In the genomic region with DNA sequence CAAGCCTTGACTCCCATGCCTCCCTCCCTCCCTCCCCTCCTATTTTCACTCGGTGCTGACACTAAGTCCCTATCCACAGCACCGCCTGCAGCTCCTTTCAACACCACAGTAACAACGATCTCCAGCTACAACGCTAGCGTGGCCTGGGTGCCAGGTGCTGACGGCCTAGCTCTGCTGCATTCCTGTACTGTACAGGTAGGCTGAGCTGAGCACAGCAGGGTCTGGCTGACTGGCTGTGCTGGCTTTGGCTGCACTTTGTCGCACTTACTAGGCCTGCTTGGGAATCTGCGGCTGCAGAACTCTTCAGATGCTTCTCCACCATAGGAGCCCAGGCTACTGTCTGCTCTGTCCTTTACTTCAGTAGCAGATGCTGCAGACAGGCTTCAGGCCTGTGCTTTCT, we compare ENCODE assay signal across 16 mouse cellular contexts. TPM values are rescaled to one million over a fixed set of nuclear protein-coding genes. Genes with fewer than 3 reads are reported as not detected.
DNase-seq lines count a peak whose midpoint lies in the region; ATAC-seq lines count a peak whose summit lies in the region.
"Had no signal": no experiment of that assay in that cellular context is flagged by ENCODE, and none has a peak within 500 bp of the region (broad histone marks: within the 10 kb centered on the region; RNA-seq: fewer than 3 reads in every experiment).

No protein-coding gene starts in this region.

- H3K9me3 ChIP-seq in forebrain, embryonic 10.5 days, result no peaks in the 10 kb centered on the region
- H3K9me3 ChIP-seq in forebrain, embryonic 16.5 days (ENCODE audit: control insufficient read depth, low read length), result no peaks in the 10 kb centered on the region
- no peaks in the 10 kb centered on the region for H3K9me3 ChIP-seq in midbrain, embryonic 10.5 days (replicated peaks)
- no peaks in the 10 kb centered on the region for H3K9me3 ChIP-seq in midbrain, embryonic 14.5 days (ENCODE audit: control insufficient read depth, low read length)
- H3K9me3 ChIP-seq in embryonic facial prominence, embryonic 14.5 days (ENCODE audit: control insufficient read depth, low read length), result no peaks in the 10 kb centered on the region
- H3K9me3 ChIP-seq in limb, embryonic 13.5 days, result no peaks in the 10 kb centered on the region
- H3K9me3 ChIP-seq: intestine, embryonic 15.5 days; kidney, embryonic 15.5 days had no signal

- intact Hi-C loops in left cerebral cortex, postnatal 36 days (cut with DNase I), result no loop called here

- H3K4me2 ChIP-seq in forebrain, embryonic 16.5 days (ENCODE audit: low read length), result no peak overlapping the region
- no peak overlapping the region for H3K4me2 ChIP-seq in midbrain, embryonic 14.5 days (ENCODE audit: low read length)
- no peak overlapping the region for H3K4me2 ChIP-seq in embryonic facial prominence, embryonic 14.5 days (ENCODE audit: low read depth, low read length)
- no peak overlapping the region for H3K4me2 ChIP-seq in limb, embryonic 13.5 days (replicated peaks)
- H3K4me2 ChIP-seq: heart, embryonic 11.5 days; intestine, embryonic 15.5 days; kidney, embryonic 15.5 days had no signal

- no peak for DNase-seq in forebrain, embryonic 10.5 days (ENCODE audit: extremely low spot score, low spot score)
- no peak for DNase-seq in midbrain, embryonic 10.5 days (ENCODE audit: low spot score)
- DNase-seq in midbrain, embryonic 14.5 days, result no peak
- peak; percentile 8 for DNase-seq in embryonic facial prominence, embryonic 14.5 days (ENCODE audit: low spot score)
- no peak for DNase-seq in left cerebral cortex, postnatal 36 days (ENCODE audit: low spot score in 2 of 2)
- DNase-seq: adrenal gland, postnatal 36 days; heart, postnatal 14 days; lung, postnatal 10 days had no signal

- no peak overlapping the region for H3K9ac ChIP-seq in forebrain, embryonic 16.5 days (replicated peaks; ENCODE audit: low read depth, low read length)
- H3K9ac ChIP-seq in midbrain, embryonic 14.5 days (replicated peaks; ENCODE audit: low read length), result no peak overlapping the region; the same call in 1 of the 2 replicates
- H3K9ac ChIP-seq in embryonic facial prominence, embryonic 14.5 days (ENCODE audit: low read depth, low read length), result 0 out of 2 replicates have a peak overlapping the region, but pooled peaks have one; percentile 25
- peak overlapping the region; percentile 26 for H3K9ac ChIP-seq in limb, embryonic 13.5 days
- H3K9ac ChIP-seq: intestine, embryonic 15.5 days; kidney, embryonic 15.5 days had no signal

- H3K27ac ChIP-seq in forebrain, embryonic 10.5 days, result peak overlapping the region; percentile 82; the same call in 1 of the 2 replicates
- no peak overlapping the region for H3K27ac ChIP-seq in forebrain, embryonic 16.5 days (ENCODE audit: low read length)
- peak overlapping the region; percentile 85; the same call in 1 of the 2 replicates for H3K27ac ChIP-seq in midbrain, embryonic 10.5 days (replicated peaks)
- no peak overlapping the region for H3K27ac ChIP-seq in midbrain, embryonic 14.5 days (replicated peaks; ENCODE audit: low read depth, low read length)
- no peak overlapping the region for H3K27ac ChIP-seq in embryonic facial prominence, embryonic 14.5 days (replicated peaks; ENCODE audit: low read depth, low read length)
- H3K27ac ChIP-seq in limb, embryonic 13.5 days, result no peak overlapping the region
- H3K27ac ChIP-seq: intestine, embryonic 15.5 days; kidney, embryonic 15.5 days had no signal

- H3K4me1 ChIP-seq in forebrain, embryonic 10.5 days, result peaks cover 80% of the 10 kb centered on the region
- H3K4me1 ChIP-seq in forebrain, embryonic 16.5 days (replicated peaks; ENCODE audit: control insufficient read depth, insufficient read depth, low read length), result peaks cover 36% of the 10 kb centered on the region
- H3K4me1 ChIP-seq in midbrain, embryonic 10.5 days, result peaks cover 85% of the 10 kb centered on the region
- peaks cover 42% of the 10 kb centered on the region for H3K4me1 ChIP-seq in midbrain, embryonic 14.5 days (ENCODE audit: control insufficient read depth, insufficient read depth, low read length)
- H3K4me1 ChIP-seq in embryonic facial prominence, embryonic 14.5 days (ENCODE audit: control insufficient read depth, insufficient read depth, low read length), result peaks cover 19% of the 10 kb centered on the region
- peaks cover 32% of the 10 kb centered on the region for H3K4me1 ChIP-seq in limb, embryonic 13.5 days

- no peak overlapping the region for H3K4me3 ChIP-seq in forebrain, embryonic 10.5 days
- H3K4me3 ChIP-seq in forebrain, embryonic 16.5 days (replicated peaks; ENCODE audit: low read length), result no peak overlapping the region
- H3K4me3 ChIP-seq in midbrain, embryonic 10.5 days, result no peak overlapping the region
- H3K4me3 ChIP-seq in midbrain, embryonic 14.5 days (replicated peaks; ENCODE audit: low read depth, low read length), result no peak overlapping the region
- H3K4me3 ChIP-seq in embryonic facial prominence, embryonic 14.5 days (ENCODE audit: low read depth, low read length), result no peak overlapping the region
- H3K4me3 ChIP-seq in limb, embryonic 13.5 days, result no peak overlapping the region
- H3K4me3 ChIP-seq: intestine, embryonic 15.5 days; kidney, embryonic 15.5 days had no signal

- peaks cover 49% of the 10 kb centered on the region for H3K27me3 ChIP-seq in forebrain, embryonic 10.5 days (ENCODE audit: poor library complexity, severe bottlenecking)
- H3K27me3 ChIP-seq in forebrain, embryonic 16.5 days (replicated peaks; ENCODE audit: control insufficient read depth, insufficient read depth, low read length), result no peaks in the 10 kb centered on the region
- peaks cover 46% of the 10 kb centered on the region for H3K27me3 ChIP-seq in midbrain, embryonic 10.5 days (ENCODE audit: low read depth, poor library complexity, severe bottlenecking)
- no peaks in the 10 kb centered on the region for H3K27me3 ChIP-seq in midbrain, embryonic 14.5 days (ENCODE audit: control insufficient read depth, insufficient read depth, low read length)
- H3K27me3 ChIP-seq in embryonic facial prominence, embryonic 14.5 days (replicated peaks; ENCODE audit: control insufficient read depth, insufficient read depth, low read length), result no peaks in the 10 kb centered on the region
- no peaks in the 10 kb centered on the region for H3K27me3 ChIP-seq in limb, embryonic 13.5 days
- H3K27me3 ChIP-seq: intestine, embryonic 15.5 days had no signal

- H3K36me3 ChIP-seq in forebrain, embryonic 10.5 days (replicated peaks), result peaks cover 74% of the 10 kb centered on the region
- H3K36me3 ChIP-seq in forebrain, embryonic 16.5 days (ENCODE audit: control insufficient read depth, insufficient read depth), result no peaks in the 10 kb centered on the region
- H3K36me3 ChIP-seq in midbrain, embryonic 10.5 days, result peaks cover 59% of the 10 kb centered on the region
- H3K36me3 ChIP-seq in midbrain, embryonic 14.5 days (ENCODE audit: control insufficient read depth, insufficient read depth, low read length), result peaks cover 35% of the 10 kb centered on the region
- H3K36me3 ChIP-seq in embryonic facial prominence, embryonic 14.5 days (ENCODE audit: control insufficient read depth, insufficient read depth, low read length), result peaks cover 62% of the 10 kb centered on the region
- peaks cover 80% of the 10 kb centered on the region for H3K36me3 ChIP-seq in limb, embryonic 13.5 days

- WGBS in forebrain, embryonic 10.5 days, result 41% methylated on average over 8 of the region's 8 CpGs
- 42% methylated on average over 8 of the region's 8 CpGs for WGBS in forebrain, embryonic 16.5 days
- WGBS in midbrain, embryonic 10.5 days, result 40% methylated on average over 8 of the region's 8 CpGs
- 40% methylated on average over 8 of the region's 8 CpGs for WGBS in midbrain, embryonic 14.5 days
- WGBS in embryonic facial prominence, embryonic 14.5 days, result 48% methylated on average over 8 of the region's 8 CpGs
- 54% methylated on average over 8 of the region's 8 CpGs for WGBS in limb, embryonic 13.5 days

- ATAC-seq in forebrain, embryonic 16.5 days, result no peak
- ATAC-seq in midbrain, embryonic 14.5 days (ENCODE audit: low FRiP score, low TSS enrichment), result no peak
- no peak for ATAC-seq in embryonic facial prominence, embryonic 14.5 days (ENCODE audit: low read depth)
- ATAC-seq in limb, embryonic 13.5 days (ENCODE audit: low FRiP score, low read depth), result no peak
- ATAC-seq: forebrain, embryonic 14.5 days; intestine, embryonic 15.5 days had no signal

RNA-seq across cellular contexts. Expression of a gene that starts 8.0 kb away (rescaled TPM):
- polyA plus RNA-seq in forebrain, embryonic 10.5 days (2016; fragmentation: Nextera tagmentation; extraction: Ambion mirVana), result 27.0 and 27.6 TPM in 2 replicates
- 17.3 and 17.6 TPM in 2 replicates for polyA plus RNA-seq in forebrain, embryonic 16.5 days (2015; fragmentation: Nextera tagmentation; extraction: Ambion mirVana)
- 27.6 and 27.9 TPM in 2 replicates for polyA plus RNA-seq in midbrain, embryonic 10.5 days (2016; fragmentation: Nextera tagmentation; extraction: Ambion mirVana)
- 20.0 and 20.2 TPM in 2 replicates for polyA plus RNA-seq in midbrain, embryonic 14.5 days (2014; fragmentation: Nextera tagmentation; extraction: Ambion mirVana)
- 20.2 and 23.6 TPM in 2 replicates for polyA plus RNA-seq in embryonic facial prominence, embryonic 14.5 days (2014; fragmentation: Nextera tagmentation; extraction: Ambion mirVana)
- polyA plus RNA-seq in limb, embryonic 13.5 days (2015; fragmentation: Nextera tagmentation; extraction: Ambion mirVana), result 29.6 and 32.3 TPM in 2 replicates
- 100 to 1,000 TPM; 191 to 198 TPM for total RNA-seq in left cerebral cortex, postnatal 36 days (2021)
- total RNA-seq: megakaryocyte-erythroid progenitor cell, adult 5-6 weeks had no signal

RNA-seq across cellular contexts. Expression of a gene that starts 18.2 kb away (rescaled TPM):
- 42.3 and 43.5 TPM in 2 replicates for polyA plus RNA-seq in forebrain, embryonic 10.5 days (2016; fragmentation: Nextera tagmentation; extraction: Ambion mirVana)
- polyA plus RNA-seq in forebrain, embryonic 16.5 days (2015; fragmentation: Nextera tagmentation; extraction: Ambion mirVana), result 19.9 and 20.5 TPM in 2 replicates
- 39.8 and 41.0 TPM in 2 replicates for polyA plus RNA-seq in midbrain, embryonic 10.5 days (2016; fragmentation: Nextera tagmentation; extraction: Ambion mirVana)
- polyA plus RNA-seq in midbrain, embryonic 14.5 days (2014; fragmentation: Nextera tagmentation; extraction: Ambion mirVana), result 12.5 and 21.3 TPM in 2 replicates
- 18.3 and 22.3 TPM in 2 replicates for polyA plus RNA-seq in embryonic facial prominence, embryonic 14.5 days (2014; fragmentation: Nextera tagmentation; extraction: Ambion mirVana)
- polyA plus RNA-seq in limb, embryonic 13.5 days (2015; fragmentation: Nextera tagmentation; extraction: Ambion mirVana), result 28.5 and 30.2 TPM in 2 replicates
- 10 to 100 TPM; 19.4 to 20.6 TPM for total RNA-seq in left cerebral cortex, postnatal 36 days (2021)

RNA-seq across cellular contexts. Expression of a gene that starts 45.3 kb away (rescaled TPM):
- polyA plus RNA-seq in forebrain, embryonic 10.5 days (2016; fragmentation: Nextera tagmentation; extraction: Ambion mirVana), result 0.33 TPM in 1 of 2 replicates, not detected in the other
- 0.28 and 0.43 TPM in 2 replicates for polyA plus RNA-seq in forebrain, embryonic 16.5 days (2015; fragmentation: Nextera tagmentation; extraction: Ambion mirVana)
- 0.11 TPM in 1 of 2 replicates, not detected in the other for polyA plus RNA-seq in midbrain, embryonic 10.5 days (2016; fragmentation: Nextera tagmentation; extraction: Ambion mirVana)
- polyA plus RNA-seq in midbrain, embryonic 14.5 days (2014; fragmentation: Nextera tagmentation; extraction: Ambion mirVana), result 1.5 and 3.0 TPM in 2 replicates
- 0.14 and 0.29 TPM in 2 replicates for polyA plus RNA-seq in embryonic facial prominence, embryonic 14.5 days (2014; fragmentation: Nextera tagmentation; extraction: Ambion mirVana)
- polyA plus RNA-seq in limb, embryonic 13.5 days (2015; fragmentation: Nextera tagmentation; extraction: Ambion mirVana), result not detected in 2 replicates
- total RNA-seq in left cerebral cortex, postnatal 36 days (2021), result 10 to 100 TPM; 18.8 to 23.4 TPM
- total RNA-seq: gastrocnemius, postnatal 4 days; heart, postnatal 14 days; megakaryocyte-erythroid progenitor cell, adult 5-6 weeks had no signal
- polyA plus RNA-seq: heart, embryonic 11.5 days had no signal

Comparison
In these comparisons a context has a peak if more than half of its experiments do, and no peak if none do; other contexts are left out.
1. H3K27ac ChIP-seq: peak in forebrain, embryonic 10.5 days (single experiment) and midbrain, embryonic 10.5 days (single experiment); none in forebrain, embryonic 16.5 days (single experiment), midbrain, embryonic 14.5 days (single experiment), embryonic facial prominence, embryonic 14.5 days (single experiment) and limb, embryonic 13.5 days (single experiment).
2. H3K9ac ChIP-seq: peak in embryonic facial prominence, embryonic 14.5 days (single experiment) and limb, embryonic 13.5 days (single experiment); none in forebrain, embryonic 16.5 days (single experiment) and midbrain, embryonic 14.5 days (single experiment).